Mouse (Mus musculus) myocyte (in vitro differentiated cells): ENCODE measurements around the gene Efhd2.

Experiments used
- MYOD1 ChIP-seq, 3 experiments: IDR thresholded peaks; one replicate each; pipeline ENCODE4 v1.6.1; 2011; ENCODE audit warnings: control low read depth in 2 of 3, low read depth in 2 of 3, mild to moderate bottlenecking in 2 of 3, moderate library complexity in 1 of 3; ENCODE audit not compliant: insufficient read length in 2 of 3, control insufficient read depth in 1 of 3
- POLR2A ChIP-seq: IDR thresholded peaks from one replicate; pipeline ENCODE4 v1.6.1; 2011; ENCODE audit warnings: low read depth, mild to moderate bottlenecking, control low read depth, moderate library complexity; ENCODE audit not compliant: insufficient read length
- SRF ChIP-seq: IDR thresholded peaks from one replicate; pipeline ENCODE4 v1.6.1; 2011; ENCODE audit warnings: low read depth; ENCODE audit not compliant: control insufficient read depth, insufficient read length

- no peak for TF ChIP-seq POLR2A
- peak; percentile 92 to 99 (median 99) for TF ChIP-seq MYOD1 (IDR thresholded peaks at IDR 0.05; ENCODE audit: control insufficient read depth in 1 of 3, insufficient read length in 2 of 3, low read depth in 2 of 3)
- TF ChIP-seq SRF, result no peak
These were observed 7.7 kb downstream of the Efhd2 start for GRCm38 (mm10) chr4:141866933-141867490.
